Mouse (Mus musculus): ENCODE data around the gene Ppard. TPM values are rescaled to one million over a fixed set of nuclear protein-coding genes. Genes with fewer than 3 reads are reported as not detected.

The Ppard gene
- total RNA-seq, 1 experiment from 2014 or later = 36.3 TPM

DNA sequence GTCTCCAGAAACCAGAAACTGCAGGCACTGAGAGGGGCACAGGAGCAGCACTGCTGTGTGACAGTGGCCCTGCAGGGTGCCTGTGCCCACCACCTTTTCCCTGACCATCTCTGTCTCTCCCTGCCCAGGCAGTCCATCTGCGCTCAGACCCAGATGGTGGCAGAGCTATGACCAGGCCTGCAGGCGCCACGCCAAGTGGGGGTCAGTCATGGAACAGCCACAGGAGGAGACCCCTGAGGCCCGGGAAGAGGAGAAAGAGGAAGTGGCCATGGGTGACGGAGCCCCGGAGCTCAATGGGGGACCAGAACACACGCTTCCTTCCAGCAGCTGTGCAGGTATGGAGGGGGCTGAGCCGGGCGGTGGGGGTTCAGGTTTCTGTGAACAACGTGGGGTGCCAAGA is 53.6 kb downstream of the Ppard start:
- DNase-seq = no peak

DNA sequence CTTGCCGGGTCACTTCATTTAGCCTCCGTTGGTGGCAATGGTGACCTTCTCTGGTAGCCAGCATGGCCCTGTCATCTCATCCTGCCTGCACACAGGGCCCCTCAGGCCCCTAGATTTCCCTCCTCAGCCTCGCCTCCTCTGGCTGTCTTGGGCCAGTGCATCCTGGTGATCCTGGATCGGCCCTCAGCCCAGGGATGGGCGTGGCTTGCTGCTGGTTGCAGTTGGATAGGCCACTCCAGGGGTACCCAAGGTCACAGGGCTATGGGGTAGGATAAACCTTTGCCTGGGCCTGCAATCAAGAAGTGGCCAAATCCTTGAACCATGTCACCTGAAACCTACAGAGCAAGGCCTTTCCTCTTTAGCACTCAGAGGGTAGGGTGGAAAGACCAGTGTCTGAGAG is 54.5 kb downstream of the Ppard start:
- DNase-seq = no peak

DNA sequence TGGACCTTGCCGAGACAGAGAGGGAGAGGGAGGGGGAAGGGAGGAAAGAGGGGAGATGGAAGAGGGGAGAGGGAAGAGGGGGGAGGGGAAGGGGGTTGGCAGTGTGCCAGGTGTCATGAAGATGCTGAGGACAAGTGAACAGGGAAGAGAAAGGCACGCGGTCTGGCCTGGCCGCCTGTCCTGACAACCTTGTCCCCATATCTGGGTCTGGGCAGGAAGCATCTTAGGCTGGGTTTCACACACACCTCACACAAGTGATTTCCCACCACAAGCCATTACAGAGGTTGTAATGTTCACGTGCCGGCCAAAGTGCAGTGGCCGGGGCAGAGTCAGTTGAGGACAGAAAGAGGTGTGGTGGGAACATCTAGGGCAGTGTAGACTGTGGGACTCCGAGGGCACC is 55.1 kb downstream of the Ppard start:
- no peak for DNase-seq

DNA sequence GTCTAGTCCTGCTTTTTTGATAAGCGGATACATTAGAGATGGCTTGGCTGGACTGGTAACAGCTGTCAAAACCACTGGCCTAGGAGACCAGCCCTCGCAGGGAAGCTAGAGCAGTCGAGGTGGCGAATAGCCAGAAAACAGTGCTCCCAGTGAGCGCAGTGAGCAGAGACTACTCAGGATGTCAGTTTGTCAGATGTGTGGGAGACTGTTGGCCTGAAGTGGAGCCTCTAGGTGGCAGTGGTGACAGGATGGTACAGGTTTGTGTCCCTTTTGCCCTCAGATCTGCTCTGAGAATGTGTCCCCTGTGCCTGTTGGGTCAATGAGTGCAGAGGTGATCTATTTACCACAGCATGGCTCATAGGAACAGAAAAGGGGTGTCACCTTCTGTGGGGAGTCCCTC is 55.5 kb downstream of the Ppard start:
- no peak for DNase-seq

DNA sequence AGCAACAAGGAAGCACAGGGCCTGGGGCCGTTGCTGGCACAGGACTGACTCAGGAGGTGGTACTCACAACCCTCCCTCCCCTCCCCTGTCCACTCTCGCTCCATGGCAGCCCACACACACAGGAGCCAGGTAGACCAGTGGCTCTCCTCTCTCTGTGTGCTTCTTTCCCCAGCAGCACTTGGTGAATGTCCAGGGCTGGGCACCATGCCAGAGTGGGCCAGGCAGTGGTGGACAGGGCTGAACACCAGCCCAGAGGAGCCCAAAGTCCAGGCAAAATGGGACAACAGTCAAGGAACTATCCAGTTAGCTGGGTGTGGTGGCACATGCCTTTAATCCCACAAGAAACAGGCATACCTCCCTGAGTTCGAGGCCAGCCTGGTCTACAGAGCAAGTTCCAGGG is 57.8 kb downstream of the Ppard start:
- DNase-seq = peak; percentile 92

DNA sequence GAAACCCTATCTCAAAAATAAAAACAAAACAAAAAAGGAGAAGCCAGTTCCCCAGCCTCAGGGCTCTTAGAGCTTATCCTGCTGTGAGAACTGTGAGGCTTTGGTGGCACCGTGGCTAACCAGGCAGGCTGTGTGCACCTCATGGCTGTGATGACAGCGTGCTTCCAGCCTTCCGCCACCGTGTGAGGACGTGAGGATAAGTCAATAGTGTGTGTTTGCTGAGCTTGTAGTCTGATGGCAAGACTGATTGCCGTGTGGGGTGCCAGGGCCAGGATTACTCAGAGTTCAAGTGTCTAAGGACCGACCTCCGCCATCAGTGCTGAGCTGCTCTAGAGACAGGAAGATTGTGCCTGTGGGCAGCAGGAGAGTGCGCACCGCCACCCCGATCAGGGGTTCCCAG is 58.2 kb downstream of the Ppard start:
- DNase-seq = no peak

DNA sequence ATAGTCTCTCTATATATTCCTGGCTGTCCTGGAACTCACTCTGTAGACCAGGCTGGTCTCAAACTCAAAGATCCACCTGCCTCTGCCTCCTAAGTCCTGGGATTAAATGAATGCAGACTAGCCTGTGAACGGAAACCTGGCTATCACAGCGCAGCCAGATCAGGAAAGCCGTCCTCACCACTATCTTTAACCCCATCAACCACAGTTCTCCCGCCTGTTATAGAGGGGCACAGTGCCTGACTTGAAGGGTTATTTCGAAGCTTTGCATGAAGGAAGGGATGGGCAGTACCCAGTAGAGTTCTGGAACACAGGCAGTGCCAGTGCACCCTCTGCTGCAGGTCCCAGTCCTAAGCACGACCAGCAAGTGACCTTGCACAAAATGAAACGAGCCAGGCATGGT is 58.8 kb downstream of the Ppard start:
- no peak for DNase-seq

DNA sequence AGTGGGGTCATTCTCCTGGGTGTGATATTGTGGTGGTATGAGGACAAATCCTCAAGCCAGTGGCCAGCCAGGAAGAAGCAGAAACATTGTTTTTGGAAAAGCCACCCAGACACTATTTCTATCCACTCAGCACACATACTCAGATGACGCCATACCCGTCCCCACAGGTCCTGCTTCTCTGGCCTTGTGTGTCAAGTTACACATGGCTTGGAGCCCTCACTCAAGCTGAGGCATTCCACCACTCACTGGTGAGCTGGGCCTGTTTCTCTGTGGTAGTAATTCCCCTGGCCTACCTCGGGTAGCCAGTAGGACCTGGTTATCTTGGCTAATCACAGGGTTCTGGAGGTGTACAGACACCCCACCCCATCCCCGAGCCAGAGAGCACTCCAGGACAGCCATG is 61.2 kb downstream of the Ppard start:
- DNase-seq = no peak

DNA sequence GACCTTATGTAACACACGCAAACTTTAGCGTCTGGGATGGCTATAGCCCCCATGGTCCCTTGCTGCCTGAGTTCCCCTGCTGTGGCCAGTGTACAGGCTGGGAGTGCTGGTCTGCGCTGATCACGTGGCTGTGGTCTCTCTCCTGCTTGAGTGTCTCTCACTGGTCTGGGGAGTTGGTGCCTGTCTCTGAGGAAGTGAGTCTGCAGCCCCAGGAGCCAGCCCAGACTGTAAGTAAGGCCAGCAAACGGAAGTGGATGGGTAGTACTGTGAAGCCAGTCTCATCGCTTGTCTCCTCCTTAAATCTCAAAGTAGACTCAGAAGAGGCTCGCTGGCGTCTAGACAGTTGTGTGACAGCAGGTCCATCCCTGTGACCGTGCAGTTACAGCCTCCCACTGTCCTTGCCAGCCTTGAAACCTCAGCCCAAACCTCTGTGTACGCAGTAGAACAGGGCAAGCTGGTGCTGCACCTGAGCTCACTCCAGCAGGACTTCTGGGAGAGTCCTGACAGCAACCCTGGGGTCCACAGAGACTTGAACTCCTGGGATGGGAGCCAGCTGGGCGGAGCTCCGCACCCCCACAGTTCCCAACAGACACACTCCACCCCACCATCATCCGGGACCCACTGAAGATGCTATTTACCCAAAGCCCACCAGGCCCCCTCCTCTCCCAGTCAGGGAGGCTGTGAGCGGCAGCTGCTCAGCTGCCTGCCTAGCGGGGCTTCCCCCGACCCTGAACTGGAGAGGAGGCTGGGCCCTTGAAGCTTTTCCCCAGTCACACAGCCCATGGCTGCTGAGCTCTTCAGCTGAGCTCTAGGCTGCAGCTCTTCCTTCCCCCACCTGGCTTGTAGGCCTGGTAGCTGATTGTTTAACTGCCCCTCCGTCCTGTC is 62.2 kb downstream of the Ppard start:
- no peak for DNase-seq

DNA sequence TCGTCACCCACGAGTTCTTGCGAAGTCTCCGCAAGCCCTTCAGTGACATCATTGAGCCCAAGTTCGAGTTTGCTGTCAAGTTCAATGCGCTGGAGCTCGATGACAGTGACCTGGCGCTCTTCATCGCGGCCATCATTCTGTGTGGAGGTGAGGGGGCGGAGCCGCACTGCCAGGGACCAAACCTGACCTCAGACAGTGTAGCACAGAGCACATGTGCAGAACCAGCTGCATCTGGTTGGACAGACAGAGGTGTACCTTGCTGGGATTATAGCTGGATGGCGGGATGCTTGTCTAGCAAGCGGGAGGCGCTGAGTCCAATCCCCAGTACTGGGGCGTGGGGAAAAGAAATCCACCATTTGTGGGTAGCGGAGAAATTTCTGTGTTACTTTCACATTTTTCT is 66.4 kb downstream of the Ppard start:
- no peak for DNase-seq

DNA sequence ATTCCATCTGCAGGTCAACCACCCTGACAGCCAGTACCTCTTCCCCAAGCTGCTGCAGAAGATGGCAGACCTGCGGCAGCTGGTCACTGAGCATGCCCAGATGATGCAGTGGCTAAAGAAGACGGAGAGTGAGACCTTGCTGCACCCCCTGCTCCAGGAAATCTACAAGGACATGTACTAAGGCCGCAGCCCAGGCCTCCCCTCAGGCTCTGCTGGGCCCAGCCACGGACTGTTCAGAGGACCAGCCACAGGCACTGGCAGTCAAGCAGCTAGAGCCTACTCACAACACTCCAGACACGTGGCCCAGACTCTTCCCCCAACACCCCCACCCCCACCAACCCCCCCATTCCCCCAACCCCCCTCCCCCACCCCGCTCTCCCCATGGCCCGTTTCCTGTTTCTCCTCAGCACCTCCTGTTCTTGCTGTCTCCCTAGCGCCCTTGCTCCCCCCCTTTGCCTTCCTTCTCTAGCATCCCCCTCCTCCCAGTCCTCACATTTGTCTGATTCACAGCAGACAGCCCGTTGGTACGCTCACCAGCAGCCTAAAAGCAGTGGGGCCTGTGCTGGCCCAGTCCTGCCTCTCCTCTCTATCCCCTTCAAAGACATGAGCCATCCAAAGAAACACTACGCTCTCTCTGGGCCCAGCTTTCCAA is 67.3 kb downstream of the Ppard start:
- no peak for DNase-seq

DNA sequence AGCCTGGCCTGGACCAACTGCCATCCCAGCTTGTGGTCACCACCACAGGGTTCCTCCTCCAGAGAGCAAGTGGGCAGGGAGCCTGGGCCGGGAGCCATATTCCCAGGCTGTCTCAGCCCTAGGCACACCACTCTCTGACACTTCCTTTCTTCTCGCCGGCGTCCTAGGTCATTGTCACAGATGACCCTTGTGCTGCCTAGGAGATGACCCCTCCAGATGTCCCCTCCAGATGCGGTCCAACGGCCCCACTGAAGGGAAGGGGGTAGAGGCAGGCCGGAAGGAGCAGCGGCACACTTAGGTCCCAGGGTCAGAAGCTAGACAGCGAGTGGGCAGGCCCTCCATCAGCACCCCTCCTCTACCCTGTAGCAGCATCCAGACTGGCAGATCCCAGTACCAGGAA is 67.8 kb downstream of the Ppard start:
- no peak for DNase-seq

DNA sequence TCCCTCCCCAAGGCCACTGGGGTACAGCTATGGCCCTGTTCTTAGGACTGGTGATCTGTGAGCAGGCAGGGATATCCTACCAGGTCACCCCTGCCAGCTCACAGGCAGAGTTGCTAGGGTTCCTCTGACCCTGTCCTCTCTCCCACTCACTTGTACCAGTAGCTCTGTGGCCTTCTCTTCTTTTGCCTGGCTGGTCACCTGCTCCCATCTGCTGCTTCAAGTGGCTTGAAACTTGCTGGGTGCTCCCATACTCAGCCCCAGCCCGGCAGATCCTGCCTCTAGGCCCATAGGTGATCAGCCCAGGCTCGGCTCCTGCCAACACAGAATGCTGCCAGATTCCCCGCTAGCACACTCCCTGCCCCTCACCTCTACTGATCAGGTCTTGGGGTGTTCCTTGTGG is 68.3 kb downstream of the Ppard start:
- DNase-seq = no peak

DNA sequence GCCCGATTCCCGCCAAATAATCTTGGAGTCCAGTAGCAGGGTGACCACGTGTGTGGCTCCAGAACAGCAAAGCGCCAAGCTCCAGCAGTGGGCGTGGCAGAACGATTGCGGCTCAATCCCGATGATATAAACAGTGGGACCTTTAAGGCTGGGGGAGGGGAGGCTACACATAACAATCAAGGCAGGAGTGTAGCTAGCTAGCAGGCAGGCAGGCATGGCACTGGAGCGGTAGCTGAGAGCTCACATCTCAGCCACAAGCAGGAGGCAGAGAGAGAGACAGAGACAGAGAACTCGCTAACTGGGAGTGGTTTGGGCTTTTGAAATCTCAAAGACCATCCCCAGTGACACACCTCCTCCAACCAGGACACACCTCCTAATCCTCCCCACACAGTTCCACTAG is 72.7 kb downstream of the Ppard start:
- DNase-seq = no peak

DNA sequence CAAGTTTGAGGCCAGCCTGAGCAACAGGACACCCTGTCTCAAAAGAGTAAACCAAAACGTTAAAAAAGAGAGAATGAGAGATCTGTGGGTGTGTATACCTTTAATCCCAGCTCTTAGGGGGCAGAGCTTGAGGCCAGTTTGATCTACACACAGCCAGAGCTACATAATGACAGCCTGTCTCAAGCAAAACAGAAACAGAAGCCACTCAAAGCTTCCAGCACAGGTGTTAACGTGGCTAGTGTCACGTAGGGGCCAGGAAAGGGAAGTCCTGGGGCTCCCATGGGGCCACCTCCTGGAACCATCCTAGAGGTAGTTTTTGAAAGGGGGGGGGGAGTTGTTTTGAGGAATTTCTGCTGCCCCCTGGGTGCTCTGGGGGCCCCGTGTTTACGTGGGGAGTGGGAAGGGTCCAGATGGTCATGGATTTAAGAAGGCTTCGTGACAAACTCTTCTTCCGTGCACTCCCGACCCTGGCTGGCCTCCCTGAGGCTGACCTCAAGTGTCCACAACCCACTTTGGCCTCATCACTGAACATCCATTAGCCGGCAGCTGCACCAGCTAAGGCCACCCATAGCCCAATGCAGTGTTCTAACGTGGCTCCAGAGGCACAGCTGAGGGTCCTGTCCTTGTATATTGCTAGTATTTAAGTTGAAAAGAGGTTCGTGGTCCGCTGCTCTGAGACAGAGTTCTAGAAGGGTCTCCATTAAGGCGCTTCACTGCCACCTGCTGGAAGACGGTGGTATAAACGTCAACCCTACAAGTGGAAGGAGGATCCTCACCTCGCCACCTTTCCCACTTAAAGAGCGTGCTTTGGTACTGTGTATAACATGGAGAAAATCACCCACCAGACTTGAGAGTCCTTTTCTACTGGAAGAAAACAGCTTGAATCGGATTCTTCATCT is 76.0 kb downstream of the Ppard start:
- peak; percentile 87 for DNase-seq

DNA sequence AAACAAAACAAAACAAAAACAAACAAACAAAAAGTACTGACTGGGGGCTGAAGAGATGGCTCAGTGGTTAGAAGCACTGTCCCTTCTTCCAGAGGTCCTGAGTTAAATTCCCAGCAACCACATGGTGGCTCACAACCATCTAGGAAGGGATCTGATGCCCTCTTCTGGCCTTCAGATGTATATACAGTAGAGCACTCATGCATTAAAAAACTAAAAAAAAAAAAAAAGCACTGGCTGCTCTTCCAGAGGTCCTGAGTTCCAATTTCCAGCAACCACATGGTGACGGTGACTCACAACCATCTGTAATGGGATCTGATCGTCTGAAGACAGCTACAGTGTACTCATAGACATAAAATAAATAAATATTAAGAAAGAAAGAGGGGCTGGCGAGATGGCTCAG is 78.3 kb downstream of the Ppard start:
- DNase-seq = no peak

DNA sequence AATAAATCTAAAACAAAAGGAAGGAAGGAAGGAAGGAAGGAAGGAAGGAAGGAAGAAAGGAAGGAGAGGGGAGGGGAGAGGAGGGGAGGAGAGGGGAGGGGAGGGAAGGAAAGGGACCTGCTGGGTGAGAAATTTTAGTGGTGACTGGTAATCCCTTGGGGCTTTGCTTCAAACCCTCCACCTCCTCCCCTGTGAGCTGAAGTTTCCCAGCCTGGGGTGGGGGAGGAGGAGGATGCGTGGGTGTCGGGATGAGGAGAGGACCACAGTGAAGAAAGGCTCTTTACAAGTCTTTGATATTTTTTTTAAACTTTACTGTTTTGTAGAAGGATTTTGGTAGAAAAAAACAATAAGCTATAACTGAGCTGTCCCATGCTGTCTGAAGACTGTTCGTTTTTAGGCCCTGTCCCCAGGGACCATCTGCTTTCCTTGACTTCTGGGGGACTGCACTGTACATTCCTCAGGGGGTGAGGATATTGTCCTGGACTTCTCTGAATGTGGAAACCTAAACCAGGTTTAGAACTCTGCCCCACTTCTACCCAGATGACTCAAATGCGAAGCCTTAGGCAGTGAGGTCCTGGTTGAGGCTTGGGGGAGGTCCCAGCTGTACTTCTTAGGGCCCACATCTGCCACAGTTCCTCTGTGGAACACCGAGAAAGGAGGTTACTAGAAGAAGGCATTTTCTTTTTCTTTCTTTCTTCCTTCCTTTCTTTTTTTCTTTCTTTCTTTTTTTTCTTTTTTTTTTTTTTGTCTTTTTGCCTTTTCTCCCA is 79.0 kb downstream of the Ppard start:
- no peak for DNase-seq

DNA sequence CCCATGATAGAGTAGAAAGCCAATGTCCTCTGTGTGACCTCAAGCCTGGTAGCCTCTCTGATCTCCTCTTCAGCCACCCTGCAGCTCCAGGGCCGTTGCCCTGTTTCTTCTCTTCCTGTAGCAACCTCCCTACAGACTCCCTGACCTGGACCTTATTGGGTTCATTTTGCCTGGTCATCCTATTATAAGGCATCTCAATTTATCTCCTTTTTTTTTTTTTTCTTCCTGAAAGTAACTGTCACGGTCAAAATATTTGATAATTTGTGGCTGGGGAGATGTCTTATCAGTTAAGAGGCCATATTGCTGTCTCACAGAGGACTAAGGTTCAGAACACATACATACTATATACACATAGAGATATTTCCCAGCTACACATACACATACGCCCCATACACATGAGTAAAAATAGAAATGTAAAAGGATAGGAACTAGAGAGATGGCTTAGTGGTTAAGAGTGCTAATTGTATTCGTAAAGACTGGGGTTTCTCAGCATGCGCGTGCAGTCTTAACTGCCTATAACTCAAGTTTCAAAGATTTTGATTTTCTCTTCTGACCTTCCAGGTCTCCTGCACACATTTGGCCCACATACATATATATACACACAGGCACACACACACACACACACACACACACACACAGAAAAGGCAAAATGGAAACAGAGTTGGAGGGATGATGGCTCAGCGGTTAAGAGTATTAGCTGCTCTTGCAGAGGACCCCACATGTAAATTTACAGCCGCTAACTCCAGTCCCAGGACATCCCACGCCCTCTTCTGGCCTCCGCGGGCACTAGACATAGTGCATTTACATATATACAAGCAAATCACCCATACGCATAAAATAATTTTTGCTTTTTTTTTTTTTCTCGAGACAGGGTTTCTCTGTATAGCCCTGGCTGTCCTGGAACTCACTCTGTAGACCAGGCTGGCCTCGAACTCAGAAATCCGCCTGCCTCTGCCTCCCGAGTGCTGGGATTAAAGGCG is 80.0 kb downstream of the Ppard start:
- DNase-seq = no peak

DNA sequence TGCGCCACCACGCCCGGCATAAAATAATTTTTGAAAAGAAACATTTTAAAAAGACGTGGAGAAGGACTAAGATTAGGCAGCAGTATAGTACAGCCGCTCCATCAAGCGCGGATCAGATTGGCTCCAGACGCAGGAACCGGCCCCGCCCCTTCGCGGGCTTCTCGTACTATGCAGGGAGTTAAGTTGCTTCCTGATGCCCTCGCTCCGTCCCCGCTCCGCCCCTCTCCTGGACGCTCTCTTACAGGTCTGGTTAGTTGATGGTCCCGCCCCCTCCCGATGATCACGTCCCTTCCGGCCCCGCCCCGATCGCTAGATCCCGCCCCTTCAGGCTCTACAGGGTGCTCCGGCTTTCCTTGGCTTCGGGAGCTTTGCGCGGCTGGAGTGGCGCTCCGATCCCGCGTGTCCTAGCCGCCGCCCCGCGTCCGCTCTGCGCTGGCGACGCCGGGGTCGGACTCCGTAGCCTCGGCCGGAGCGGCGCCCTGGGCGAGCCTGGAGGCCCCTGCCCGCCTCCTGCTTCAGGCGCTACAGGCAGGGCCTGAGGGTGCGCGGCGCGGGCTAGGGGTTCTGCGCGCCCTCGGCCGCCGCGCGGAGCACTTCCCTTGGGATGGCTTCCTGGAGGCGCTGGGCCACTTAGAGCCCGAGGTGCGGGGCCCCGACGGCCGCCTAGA is 80.8 kb downstream of the Ppard start, which contains the start of gene Fance:
Gene Fance (plus strand): TSS at position 308 of the 668 bp plus-strand sequence.
- peak; percentile 95 for DNase-seq

DNA sequence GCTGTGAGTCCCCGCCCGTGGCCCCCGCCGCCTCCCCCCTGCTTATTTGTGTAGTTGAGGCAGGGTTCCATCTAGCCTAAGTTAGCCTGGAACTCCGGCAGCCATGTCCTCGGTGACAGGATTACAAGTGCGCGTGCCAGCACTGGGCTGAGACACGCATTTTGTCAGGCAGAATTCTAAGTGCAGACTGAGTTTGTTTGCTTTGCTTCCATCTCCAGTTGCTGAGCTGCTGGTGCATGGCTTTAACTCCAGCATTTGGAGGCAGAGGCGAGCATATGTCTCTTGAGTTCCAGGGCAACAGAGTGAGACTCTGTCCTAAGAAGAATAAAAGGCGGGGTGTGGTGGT is 81.4 kb downstream of the Ppard start:
- no peak for DNase-seq

All from adrenal gland, postnatal 25 days (tissue).